Mouse (Mus musculus) forebrain, embryonic 13.5 days (tissue): ENCODE data around the gene Ube2q2. TPM values are rescaled to one million over a fixed set of nuclear protein-coding genes. Genes with fewer than 3 reads are reported as not detected.
"Not testable (repeated sequence)": the region's sequence is repeated elsewhere in the genome, so short reads cannot be mapped to it uniquely, and the experiment has no call there.

Experiments used
- ATAC-seq: fragments of 200-750 bp; cut with Nextera tagmentation; 2 replicates; pipeline ENCODE4 v1.8.0; 2017
- H3K27ac ChIP-seq: fragments of 300-500 bp; sonication (generic); 2 replicates; pipeline ENCODE4 v1.5.1; 2015; ENCODE audit warnings: inconsistent platforms, mild to moderate bottlenecking, moderate library complexity
- H3K27me3 ChIP-seq: fragments of 300-500 bp; sonication (generic); 2 replicates; pipeline ENCODE4 v1.6.1; 2015; ENCODE audit warnings: mild to moderate bottlenecking, inconsistent platforms
- H3K36me3 ChIP-seq: fragments of 300-500 bp; sonication (generic); 2 replicates; pipeline ENCODE4 v1.6.1; 2015; ENCODE audit warnings: mild to moderate bottlenecking, inconsistent platforms; ENCODE audit not compliant: poor library complexity, severe bottlenecking
- H3K4me1 ChIP-seq: fragments of 300-500 bp; sonication (generic); 2 replicates; pipeline ENCODE4 v1.6.1; 2015; ENCODE audit warnings: inconsistent platforms
- H3K4me2 ChIP-seq: fragments of 300-500 bp; sonication (generic); 2 replicates; pipeline ENCODE4 v1.6.1; 2015; ENCODE audit warnings: inconsistent platforms, mild to moderate bottlenecking, moderate library complexity
- H3K4me3 ChIP-seq: fragments of 300-500 bp; sonication (generic); 2 replicates; pipeline ENCODE4 v1.5.1; 2015; ENCODE audit warnings: mild to moderate bottlenecking, inconsistent platforms
- H3K9ac ChIP-seq: fragments of 300-500 bp; sonication (generic); 2 replicates; pipeline ENCODE4 v1.6.1; 2015; ENCODE audit warnings: mild to moderate bottlenecking, inconsistent platforms
- H3K9me3 ChIP-seq: fragments of 300-500 bp; sonication (generic); replicated peaks from 2 replicates; pipeline ENCODE4 v1.6.1; 2016; ENCODE audit warnings: inconsistent platforms
- WGBS: fragments of 180-500 bp; shearing (Covaris S2); methylation state at CpG from one replicate; pipeline ENCODE4 v1.1.7; 2015; 5-methylcytosine and 5-hydroxymethylcytosine counted together
- polyA plus RNA-seq: library from polyadenylated mRNA; unstranded; fragments of >200 nt; fragmentation: Nextera tagmentation; extraction: Ambion mirVana; gene quantifications from 2 replicates; pipeline ENCODE4 v1.2.1, GENCODE M21; 2015

Gene Ube2q2
- polyA plus RNA-seq, 1 experiment from 2014 or later: 32.0 TPM

GRCm38 (mm10) chr9:55246440-55246839 is 97.8 kb downstream of the Ube2q2 start:
- 85% methylated on average over 8 of the region's 8 CpGs for WGBS
- H3K9me3 ChIP-seq: no peaks in the 10 kb centered on the region
- H3K4me2 ChIP-seq: no peak overlapping the region
- no peaks in the 10 kb centered on the region; the same call in 1 of the 2 replicates for H3K4me1 ChIP-seq
- no peak overlapping the region for H3K9ac ChIP-seq
- no peak for ATAC-seq
- no peak overlapping the region for H3K4me3 ChIP-seq
- no peaks in the 10 kb centered on the region for H3K27me3 ChIP-seq
- no peaks in the 10 kb centered on the region for H3K36me3 ChIP-seq
- H3K27ac ChIP-seq: no peak overlapping the region

DNA sequence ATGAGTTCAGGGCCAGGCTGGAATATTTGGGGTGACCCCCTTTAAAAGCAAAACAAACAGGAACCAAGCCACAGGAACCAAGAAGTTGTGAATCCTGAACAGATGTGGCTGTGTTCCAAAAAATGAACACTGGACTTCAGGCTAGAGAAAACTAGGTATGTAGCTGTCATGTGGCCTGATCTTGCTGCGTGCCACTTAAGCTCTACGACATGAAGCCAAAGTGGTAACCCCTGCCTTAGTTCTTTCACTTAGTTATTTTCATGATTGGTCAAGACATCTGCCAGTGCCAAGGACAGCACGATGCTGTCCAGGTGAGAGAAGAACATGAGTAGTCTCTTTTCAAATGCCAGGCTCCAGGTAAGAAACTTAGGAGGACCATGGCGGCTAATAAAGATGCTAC is 98.3 kb downstream of the Ube2q2 start:
- Histone ChIP-seq H3K4me1 (no peaks in the 10 kb centered on the region; the same call in 1 of the 2 replicates), H3K9ac (no peak overlapping the region), H3K27me3 (no peaks in the 10 kb centered on the region), H3K36me3 (no peaks in the 10 kb centered on the region), H3K9me3 (no peaks in the 10 kb centered on the region), H3K27ac (no peak overlapping the region), H3K4me2 (no peak overlapping the region), H3K4me3 (no peak overlapping the region)
- 95% methylated on average over 4 of the region's 4 CpGs for WGBS
- ATAC-seq: no peak

DNA sequence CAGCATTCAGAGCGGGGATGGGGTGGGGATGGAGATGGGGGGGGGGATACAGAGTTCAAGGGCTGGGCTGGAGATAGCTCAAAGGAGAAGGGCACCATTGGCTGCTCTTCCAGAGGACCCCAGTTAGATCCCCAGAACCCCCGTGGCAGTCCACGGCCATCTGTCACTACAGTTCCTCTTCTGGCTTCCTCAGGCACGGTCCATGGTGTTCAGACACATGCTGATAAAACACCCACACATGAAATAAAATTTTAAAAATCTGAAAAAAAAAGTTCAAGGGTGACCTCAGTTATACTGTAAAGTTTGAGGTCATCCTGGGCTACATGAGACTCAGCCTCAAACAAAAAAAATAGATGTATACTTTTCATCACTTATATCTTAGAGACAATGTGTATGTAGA is 99.8 kb downstream of the Ube2q2 start:
- WGBS: 83% methylated on average over 4 of the region's 4 CpGs
- H3K9me3 ChIP-seq: no peaks in the 10 kb centered on the region
- no peaks in the 10 kb centered on the region for H3K4me1 ChIP-seq
- H3K4me3 ChIP-seq: no peak overlapping the region
- no peak overlapping the region for H3K4me2 ChIP-seq
- H3K9ac ChIP-seq: no peak overlapping the region
- ATAC-seq: no peak
- H3K36me3 ChIP-seq: no peaks in the 10 kb centered on the region
- no peak overlapping the region for H3K27ac ChIP-seq
- no peaks in the 10 kb centered on the region for H3K27me3 ChIP-seq

DNA sequence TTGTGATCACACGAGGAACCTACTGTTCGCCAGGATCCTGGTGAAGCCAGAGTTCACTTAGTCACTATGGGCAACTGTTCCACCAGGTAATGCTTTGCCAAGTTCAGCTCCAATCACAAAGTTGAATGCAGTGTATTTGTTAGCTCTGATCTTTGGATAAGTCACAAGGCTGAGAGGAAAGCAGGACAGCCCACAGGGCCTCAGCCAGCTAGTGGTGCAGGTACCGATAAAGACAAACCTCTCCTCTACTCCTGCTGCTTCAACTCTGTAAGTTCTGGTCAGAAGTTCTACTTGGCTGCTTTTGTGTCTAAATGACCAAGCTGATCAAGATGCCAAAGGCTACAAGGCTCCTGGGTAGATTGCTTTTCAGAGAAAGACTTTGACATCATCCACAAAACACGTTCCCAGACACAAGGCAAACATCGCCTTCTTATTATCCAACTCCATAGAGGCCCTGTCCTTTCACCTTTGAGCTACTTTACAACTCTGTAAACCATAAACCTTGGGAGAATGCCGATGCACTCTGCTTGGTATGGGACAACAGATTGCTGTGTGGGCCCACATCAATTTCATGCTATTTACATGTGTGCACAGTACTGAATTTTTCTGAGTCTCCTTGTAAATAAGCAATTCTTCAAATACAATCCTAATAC is 102.1 kb downstream of the Ube2q2 start:
- H3K36me3 ChIP-seq: no peaks in the 10 kb centered on the region

GRCm38 (mm10) chr9:55252097-55252496 is 103.4 kb downstream of the Ube2q2 start:
- not testable (repeated sequence) for ATAC-seq, H3K4me3 ChIP-seq, H3K36me3 ChIP-seq, H3K27ac ChIP-seq, H3K4me1 ChIP-seq, H3K27me3 ChIP-seq, H3K9me3 ChIP-seq, H3K9ac ChIP-seq, H3K4me2 ChIP-seq
- WGBS: 55% methylated on average over 2 of the region's 2 CpGs

More for the DNA sequence above, 102.1 kb downstream of the Ube2q2 start:
- H3K9me3 ChIP-seq: no peaks in the 10 kb centered on the region
- H3K4me1 ChIP-seq: no peaks in the 10 kb centered on the region
- ATAC-seq: no peak
- no peak overlapping the region for H3K4me3 ChIP-seq
- no peak overlapping the region for H3K4me2 ChIP-seq
- H3K27ac ChIP-seq: no peak overlapping the region
- WGBS: 86% methylated on average over 6 of the region's 6 CpGs
- H3K9ac ChIP-seq: no peak overlapping the region
- H3K27me3 ChIP-seq: no peaks in the 10 kb centered on the region

- no peak overlapping the region for H3K9ac ChIP-seq
- H3K27ac ChIP-seq: no peak overlapping the region
- no peaks in the 10 kb centered on the region for H3K36me3 ChIP-seq
- 87% methylated on average over 1 of the region's 1 CpGs for WGBS
- H3K4me1 ChIP-seq: no peaks in the 10 kb centered on the region
- no peak overlapping the region for H3K4me3 ChIP-seq
- no peaks in the 10 kb centered on the region for H3K9me3 ChIP-seq
- no peak for ATAC-seq
- H3K27me3 ChIP-seq: no peaks in the 10 kb centered on the region
- H3K4me2 ChIP-seq: no peak overlapping the region
These were observed 105.2 kb downstream of the Ube2q2 start for GRCm38 (mm10) chr9:55253849-55254248.

GRCm38 (mm10) chr9:55255056-55255455 is 106.4 kb downstream of the Ube2q2 start:
- 94% methylated on average over 5 of the region's 5 CpGs for WGBS
- Histone ChIP-seq H3K27ac (no peak overlapping the region), H3K9ac (no peak overlapping the region), H3K4me2 (no peak overlapping the region), H3K4me1 (no peaks in the 10 kb centered on the region), H3K36me3 (no peaks in the 10 kb centered on the region), H3K27me3 (no peaks in the 10 kb centered on the region), H3K9me3 (no peaks in the 10 kb centered on the region), H3K4me3 (no peak overlapping the region)
- no peak for ATAC-seq

DNA sequence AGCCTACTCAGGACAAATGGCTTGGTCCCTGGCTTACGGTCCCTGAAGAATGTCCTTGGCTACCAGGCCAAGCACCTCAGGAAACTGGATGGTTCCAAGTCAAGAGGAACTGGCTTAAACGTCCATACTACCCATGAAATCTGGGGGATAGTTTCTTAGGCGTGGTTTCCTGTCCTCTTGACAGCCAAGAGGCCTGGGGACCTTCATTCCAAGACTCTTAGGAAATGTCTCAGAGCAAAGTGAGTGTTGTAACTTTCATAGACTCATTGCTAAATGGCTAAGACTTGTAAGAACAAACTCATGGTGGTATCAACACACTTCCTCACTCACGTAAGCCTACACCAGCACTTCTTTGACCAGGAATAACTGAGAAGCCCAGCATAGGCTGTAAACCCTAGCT is 107.0 kb downstream of the Ube2q2 start:
- ATAC-seq: no peak
- no peak overlapping the region for H3K4me3 ChIP-seq
- no peak overlapping the region for H3K27ac ChIP-seq
- no peaks in the 10 kb centered on the region for H3K27me3 ChIP-seq
- no peak overlapping the region for H3K9ac ChIP-seq
- H3K9me3 ChIP-seq: no peaks in the 10 kb centered on the region
- no peak overlapping the region for H3K4me2 ChIP-seq
- 67% methylated on average over 4 of the region's 4 CpGs for WGBS
- H3K4me1 ChIP-seq: no peaks in the 10 kb centered on the region
- H3K36me3 ChIP-seq: no peaks in the 10 kb centered on the region

DNA sequence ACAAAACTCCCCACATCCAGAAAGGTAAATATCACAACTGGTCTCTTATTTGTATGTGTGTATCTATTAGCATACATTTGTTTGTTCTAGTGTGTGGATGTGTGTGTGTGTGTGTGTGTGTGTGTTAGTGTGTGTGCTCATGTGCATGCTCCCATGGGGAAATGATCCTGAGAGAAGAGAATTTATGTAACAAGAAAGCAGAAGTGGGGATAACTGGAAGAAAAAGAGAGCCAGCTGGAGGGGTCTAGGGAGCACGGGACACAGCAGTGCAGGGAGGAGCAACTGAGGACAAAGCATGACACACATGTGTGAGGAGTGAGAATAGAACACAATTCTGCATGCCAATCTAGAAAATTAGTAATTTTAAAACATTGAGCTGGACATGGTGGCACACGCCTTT is 108.5 kb downstream of the Ube2q2 start:
- Histone ChIP-seq H3K27me3 (no peaks in the 10 kb centered on the region), H3K4me2 (no peak overlapping the region), H3K4me3 (no peak overlapping the region), H3K9me3 (no peaks in the 10 kb centered on the region), H3K9ac (no peak overlapping the region), H3K36me3 (no peaks in the 10 kb centered on the region), H3K27ac (no peak overlapping the region), H3K4me1 (no peaks in the 10 kb centered on the region)
- 80% methylated on average over 2 of the region's 2 CpGs for WGBS
- ATAC-seq: no peak

Other genes with a start within 250 kb of the Ube2q2 start
- gene Hykk, start 231.6 kb upstream of the Ube2q2 start, polyA plus RNA-seq: 1.9 and 2.2 TPM in 2 replicates
- 314 and 317 TPM in 2 replicates for gene Psma4, start 198.1 kb upstream of the Ube2q2 start, polyA plus RNA-seq
- 1.1 and 1.2 TPM in 2 replicates for gene AY074887, start 197.9 kb upstream of the Ube2q2 start, polyA plus RNA-seq
- 0.31 and 0.74 TPM in 2 replicates for gene Chrna5, start 168.0 kb upstream of the Ube2q2 start, polyA plus RNA-seq
- 4.5 and 5.6 TPM in 2 replicates for gene Chrna3, start 122.3 kb upstream of the Ube2q2 start, polyA plus RNA-seq
- 0.35 and 0.62 TPM in 2 replicates for gene Chrnb4, start 100.1 kb upstream of the Ube2q2 start, polyA plus RNA-seq
- gene Fbxo22, start 60.1 kb downstream of the Ube2q2 start, polyA plus RNA-seq: 86.9 and 90.2 TPM in 2 replicates
- 0.93 and 1.1 TPM in 2 replicates for gene Nrg4, start 178.0 kb downstream of the Ube2q2 start, polyA plus RNA-seq
- gene Tmem266, start 178.1 kb downstream of the Ube2q2 start, polyA plus RNA-seq: 1.0 TPM in 2 replicates